Mouse (Mus musculus) brown adipose tissue, adult 24 weeks (tissue): ENCODE measurements around the gene Thap3. TPM values are rescaled to one million over a fixed set of nuclear protein-coding genes. Genes with fewer than 3 reads are reported as not detected.

Experiments
- H3K27ac ChIP-seq: fragments of 200-500 bp; replicated peaks from 2 replicates; pipeline ENCODE4 v1.5.1; 2012; ENCODE audit warnings: low read depth, mild to moderate bottlenecking, low read length
- H3K4me1 ChIP-seq: fragments of 200-500 bp; 2 replicates; pipeline ENCODE4 v1.6.1; 2012; ENCODE audit warnings: low read length, mixed read lengths; ENCODE audit not compliant: control insufficient read depth, insufficient read depth, insufficient read length
- H3K4me3 ChIP-seq: fragments of 200-500 bp; 2 replicates; pipeline ENCODE4 v1.5.1; 2012; ENCODE audit warnings: low read depth, mild to moderate bottlenecking, low read length, moderate library complexity; ENCODE audit not compliant: insufficient read depth
- polyA plus RNA-seq: library from polyadenylated mRNA; stranded (reverse); fragments of >200 nt; gene quantifications from 2 replicates; pipeline ENCODE4 v1.2.4, GENCODE M21; 2012; ENCODE audit not compliant: missing spikeins, insufficient read depth, insufficient read length

The Thap3 gene
- polyA plus RNA-seq, 1 experiment: 8.2 TPM

DNA sequence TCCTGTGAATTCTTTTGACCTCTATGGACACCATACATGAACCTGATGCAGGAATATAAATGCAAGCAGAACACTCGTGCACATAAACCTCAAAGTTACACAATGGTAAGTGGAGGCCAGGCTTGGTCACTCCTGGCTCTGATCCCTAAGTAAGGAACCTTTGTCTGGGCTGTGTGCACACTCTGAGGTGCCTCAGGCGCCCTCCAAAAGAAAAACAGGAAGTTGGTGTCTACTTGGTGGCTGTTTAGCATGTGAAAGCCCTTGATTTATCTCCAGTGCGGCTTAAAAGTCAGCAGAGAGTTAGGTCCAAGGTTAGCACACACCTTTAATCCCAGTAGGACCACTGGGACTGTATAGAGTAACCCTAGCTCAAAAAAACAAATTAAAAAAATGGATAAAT, 10.7 kb upstream of the Thap3 start:
- Histone ChIP-seq H3K4me1 (peaks cover under 1% of the 10 kb centered on the region; the same call in 1 of the 2 replicates), H3K27ac (no peak overlapping the region), H3K4me3 (no peak overlapping the region)

GRCm38 (mm10) chr4:151997701-151998100, 8.9 kb upstream of the Thap3 start:
- H3K4me3 ChIP-seq: peak overlapping the region; percentile 85
- peaks cover 3% of the 10 kb centered on the region; the same call in 1 of the 2 replicates for H3K4me1 ChIP-seq
- H3K27ac ChIP-seq: no peak overlapping the region

GRCm38 (mm10) chr4:151996951-151997222, 8.1 kb upstream of the Thap3 start:
- Histone ChIP-seq H3K4me1 (peaks cover 3% of the 10 kb centered on the region; the same call in 1 of the 2 replicates), H3K27ac (peak overlapping the region; percentile 71), H3K4me3 (peak overlapping the region; percentile 85)

GRCm38 (mm10) chr4:151996173-151996950, 7.6 kb upstream of the Thap3 start, which contains the start of gene Phf13:
TSS of gene Phf13 (minus strand) at chr4:151996258.
- peak within 1 kb of the TSS; percentile 78 for H3K27ac ChIP-seq
- H3K4me3 ChIP-seq: peak within 1 kb of the TSS; percentile 96
- H3K4me1 ChIP-seq: peaks cover 3% of the 10 kb centered on the region; the same call in 1 of the 2 replicates

GRCm38 (mm10) chr4:151995371-151996172, 6.8 kb upstream of the Thap3 start:
- peak overlapping the region; percentile 78 for H3K27ac ChIP-seq
- peaks cover 3% of the 10 kb centered on the region; the same call in 1 of the 2 replicates for H3K4me1 ChIP-seq
- H3K4me3 ChIP-seq: peak overlapping the region; percentile 96

DNA sequence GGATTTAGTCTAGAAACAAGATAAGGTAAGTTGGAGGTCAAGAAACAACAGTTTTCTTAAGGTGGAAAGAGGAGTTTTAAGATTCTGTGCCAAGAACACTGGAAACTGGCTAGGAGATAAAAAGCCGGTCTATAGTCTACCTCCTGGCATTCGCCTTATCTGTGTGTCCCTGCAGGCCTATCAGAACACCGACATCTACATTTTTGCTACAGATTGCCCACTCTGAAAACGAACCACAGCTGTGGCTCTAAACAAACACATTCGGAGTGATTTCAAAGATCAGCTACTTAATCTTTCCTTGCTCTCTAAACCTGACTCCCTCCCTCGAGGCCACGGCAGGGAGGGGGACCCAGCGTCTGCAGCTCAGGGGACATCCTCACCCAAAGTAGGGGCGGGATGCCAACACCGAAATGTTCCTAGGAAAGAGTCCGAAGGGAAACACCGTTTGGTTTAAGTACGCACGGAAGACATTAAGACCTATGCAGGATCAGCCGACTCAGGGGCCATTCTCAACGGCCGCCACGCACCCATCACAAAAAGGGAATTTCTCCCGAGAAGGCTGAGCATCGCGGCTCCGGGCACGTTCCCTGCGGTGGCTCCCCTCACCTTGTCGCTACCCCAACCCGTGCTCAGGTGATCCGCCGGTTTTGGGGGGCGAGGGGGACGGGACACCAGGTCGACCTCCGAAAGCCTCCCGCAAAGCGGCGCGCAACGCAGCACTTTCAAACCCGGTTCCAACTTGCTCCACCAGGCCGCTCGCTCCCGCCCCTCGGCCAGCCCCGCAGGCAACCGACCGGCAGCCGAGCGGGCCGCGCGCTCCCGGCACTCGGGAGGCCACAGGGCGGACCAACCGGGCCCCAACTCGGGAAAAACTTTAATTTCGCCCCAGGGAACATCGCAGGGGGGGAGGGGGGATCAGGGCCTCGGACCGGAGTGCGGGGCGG, 5.7 kb upstream of the Thap3 start:
- H3K27ac ChIP-seq: no peak overlapping the region
- H3K4me3 ChIP-seq: peak overlapping the region; percentile 72
- H3K4me1 ChIP-seq: peaks cover 3% of the 10 kb centered on the region; the same call in 1 of the 2 replicates

DNA sequence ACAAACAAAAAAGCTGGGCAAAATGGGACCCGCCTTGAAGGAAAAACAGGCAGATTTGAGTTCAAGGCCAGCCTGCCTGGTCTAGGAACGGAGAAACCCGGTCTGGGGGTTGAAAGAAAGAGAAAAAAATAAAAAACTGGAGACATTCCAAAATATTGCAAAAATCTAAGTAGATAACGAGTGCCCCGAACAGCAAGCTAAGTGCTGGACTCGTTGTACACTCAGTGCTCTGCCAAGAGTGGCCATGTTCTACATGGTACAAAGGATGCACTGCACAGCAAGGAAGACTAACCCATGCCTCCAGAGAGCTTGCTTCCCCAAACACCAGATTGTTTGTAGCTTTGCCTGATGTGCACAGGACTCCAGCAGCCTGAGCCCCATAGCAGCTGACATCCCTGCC, 4.2 kb upstream of the Thap3 start:
- H3K4me1 ChIP-seq: peaks cover 4% of the 10 kb centered on the region; the same call in 1 of the 2 replicates
- H3K4me3 ChIP-seq: 0 out of 2 replicates have a peak overlapping the region, but pooled peaks have one; percentile 5
- no peak overlapping the region for H3K27ac ChIP-seq

DNA sequence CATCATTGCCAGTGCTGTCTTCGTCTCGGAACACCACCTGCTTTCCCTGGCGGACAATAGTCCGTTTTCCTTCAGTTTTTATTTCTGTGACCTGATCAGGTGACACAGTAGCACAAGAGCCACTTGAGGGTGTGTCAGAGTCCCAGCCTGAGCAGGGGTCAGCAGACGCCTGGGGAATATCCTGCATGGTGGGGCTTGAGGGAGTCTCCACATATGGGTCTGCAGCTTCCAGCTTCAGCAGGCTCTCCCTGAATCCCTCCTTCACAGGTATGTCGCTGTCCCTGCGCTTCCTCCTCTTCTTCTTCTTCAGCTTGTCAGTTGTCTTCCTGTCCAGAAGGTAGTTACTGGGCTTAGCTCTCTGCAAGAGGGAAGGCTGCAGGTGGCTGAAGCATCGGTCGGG, 3.3 kb upstream of the Thap3 start:
- Histone ChIP-seq H3K27ac (no peak overlapping the region), H3K4me1 (peaks cover 7% of the 10 kb centered on the region; the same call in 1 of the 2 replicates), H3K4me3 (no peak overlapping the region)

- Histone ChIP-seq H3K4me3 (peak overlapping the region; percentile 99), H3K27ac (0 out of 2 replicates have a peak overlapping the region, but pooled peaks have one; percentile 0), H3K4me1 (peaks cover 5% of the 10 kb centered on the region; the same call in 1 of the 2 replicates)
These were observed 302 bp upstream of the Thap3 start for GRCm38 (mm10) chr4:151989110-151989488.

DNA sequence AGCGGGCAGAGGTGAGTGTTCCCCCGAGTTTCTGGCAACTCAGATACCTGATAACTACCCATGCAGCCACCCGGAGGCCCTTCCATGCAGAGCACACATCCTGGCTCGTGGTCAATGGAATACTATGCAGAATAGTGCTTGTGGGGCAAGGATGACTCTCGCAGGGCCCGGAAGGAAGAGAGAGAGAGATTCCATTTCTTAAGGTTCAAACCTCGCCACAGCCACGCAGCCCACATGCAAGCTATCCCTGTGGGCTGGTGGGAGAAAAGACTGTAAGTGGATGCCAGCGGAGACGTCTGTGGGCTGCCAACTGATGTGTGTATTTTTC, 819 bp downstream of the Thap3 start:
- peak overlapping the region; percentile 99 for H3K4me3 ChIP-seq
- peaks cover 5% of the 10 kb centered on the region; the same call in 1 of the 2 replicates for H3K4me1 ChIP-seq
- no peak overlapping the region for H3K27ac ChIP-seq

GRCm38 (mm10) chr4:151986650-151987049, 2.1 kb downstream of the Thap3 start:
- peaks cover 5% of the 10 kb centered on the region; the same call in 1 of the 2 replicates for H3K4me1 ChIP-seq
- no peak overlapping the region for H3K4me3 ChIP-seq
- no peak overlapping the region for H3K27ac ChIP-seq

DNA sequence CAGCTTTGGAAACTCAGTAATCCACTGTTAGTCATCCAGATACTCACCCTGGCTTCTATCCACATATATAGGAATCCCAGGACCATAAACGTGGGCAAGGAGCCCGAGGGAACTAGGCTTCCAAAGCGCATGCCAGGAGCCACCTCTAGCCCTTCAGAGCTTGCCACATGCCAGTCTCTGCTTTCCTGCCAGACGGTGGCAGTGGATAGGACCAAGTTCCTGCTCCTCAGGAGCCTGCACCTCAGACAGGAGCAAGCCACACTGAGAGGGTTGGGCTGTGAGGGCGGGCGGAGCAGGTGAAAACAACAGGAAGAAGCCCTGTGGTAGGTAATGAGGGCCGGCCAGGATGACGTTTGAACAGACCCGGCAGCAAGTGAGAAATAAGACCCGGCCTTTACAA, 2.9 kb downstream of the Thap3 start:
- Histone ChIP-seq H3K27ac (no peak overlapping the region), H3K4me3 (no peak overlapping the region), H3K4me1 (peaks cover 5% of the 10 kb centered on the region; the same call in 1 of the 2 replicates)

GRCm38 (mm10) chr4:151983560-151983959, 5.2 kb downstream of the Thap3 start:
- Histone ChIP-seq H3K4me1 (peaks cover 5% of the 10 kb centered on the region; the same call in 1 of the 2 replicates), H3K4me3 (no peak overlapping the region), H3K27ac (no peak overlapping the region)

- no peak overlapping the region for H3K27ac ChIP-seq
- no peak overlapping the region for H3K4me3 ChIP-seq
These were observed 5.8 kb downstream of the Thap3 start for GRCm38 (mm10) chr4:151983043-151983442.

More at GRCm38 (mm10) chr4:151983043-151983442, 5.8 kb downstream of the Thap3 start:
- H3K4me1 ChIP-seq: peaks cover 4% of the 10 kb centered on the region; the same call in 1 of the 2 replicates
